ENCODE assay signal across 9 mouse cellular contexts in the genomic region with DNA sequence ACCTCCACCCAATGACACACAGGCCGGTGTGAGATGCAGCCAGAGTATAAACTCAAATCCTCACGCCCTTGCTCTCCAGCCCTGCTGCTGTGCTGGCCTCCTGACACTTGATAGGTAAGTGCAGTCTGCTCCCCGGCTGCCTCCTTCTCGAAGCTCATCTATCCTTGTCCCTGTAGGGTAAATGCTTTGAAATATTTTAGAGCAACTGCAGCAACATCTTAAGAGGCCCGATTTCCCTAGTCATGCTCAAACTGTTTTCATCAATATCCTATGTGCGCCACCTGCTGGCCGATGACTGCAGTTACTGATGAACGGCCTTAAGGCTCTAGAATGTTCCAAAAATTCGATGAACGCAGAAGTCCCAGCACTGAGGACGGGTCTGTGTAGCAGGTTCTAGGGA. TPM values are rescaled to one million over a fixed set of nuclear protein-coding genes. Genes with fewer than 3 reads are reported as not detected.
DNase-seq lines count a peak whose midpoint lies in the region; ATAC-seq and TF ChIP-seq lines count a peak whose summit lies in the region.
"Had no signal": no experiment of that assay in that cellular context is flagged by ENCODE, and none has a peak within 500 bp of the region (broad histone marks: within the 10 kb centered on the region; RNA-seq: fewer than 3 reads in every experiment).

No protein-coding gene starts in this region.

- in situ Hi-C loops in Patski (cut with MboI; ENCODE audit: low pct_unique_long_range_greater_than_20kb) = no loop called here

- no peaks in the 10 kb centered on the region for H3K27me3 ChIP-seq in Patski
- no peaks in the 10 kb centered on the region for H3K27me3 ChIP-seq in forebrain, embryonic 15.5 days
- H3K27me3 ChIP-seq in hindbrain, embryonic 14.5 days (ENCODE audit: control insufficient read depth, insufficient read depth, low read length) = no peaks in the 10 kb centered on the region
- H3K27me3 ChIP-seq: megakaryocyte, embryonic 14.5 days had no signal

- peak; percentile 95 for TF ChIP-seq CTCF in Patski (IDR thresholded peaks at IDR 0.05)

- ATAC-seq in Patski = peak; percentile 69
- ATAC-seq in forebrain, embryonic 15.5 days (replicated peaks) = peak; percentile 65
- peak; percentile 72 for ATAC-seq in hindbrain, embryonic 14.5 days (ENCODE audit: low FRiP score)

- POLR2A ChIA-PET in Patski (lab: Charles Lee) = interaction anchor here (2.1 kb wide), 1 partner anchor 278 kb away, joined by 6 read pairs; no protein-coding TSS in a partner anchor

- H3K27ac ChIP-seq in forebrain, embryonic 15.5 days (replicated peaks) = no peak overlapping the region
- no peak overlapping the region for H3K27ac ChIP-seq in hindbrain, embryonic 14.5 days

- H3K4me1 ChIP-seq in forebrain, embryonic 15.5 days = no peaks in the 10 kb centered on the region
- no peaks in the 10 kb centered on the region for H3K4me1 ChIP-seq in hindbrain, embryonic 14.5 days (replicated peaks; ENCODE audit: control insufficient read depth, insufficient read depth, low read length)

- H3K9ac ChIP-seq in forebrain, embryonic 15.5 days (replicated peaks) = no peak overlapping the region
- no peak overlapping the region for H3K9ac ChIP-seq in hindbrain, embryonic 14.5 days

- H3K36me3 ChIP-seq in forebrain, embryonic 15.5 days = no peaks in the 10 kb centered on the region
- H3K36me3 ChIP-seq in hindbrain, embryonic 14.5 days (replicated peaks; ENCODE audit: control insufficient read depth, insufficient read depth) = no peaks in the 10 kb centered on the region

- CTCF ChIA-PET in Patski (lab: Charles Lee) = interaction anchor here (0.6 to 4.0 kb wide), 6 partner anchors 27 to 502 kb away, joined by 3 to 24 read pairs (median 6); a partner anchor contains a TSS

- WGBS in forebrain, embryonic 15.5 days = 39% methylated on average over 11 of the region's 11 CpGs
- 41% methylated on average over 11 of the region's 11 CpGs for whole genome bisulfite sequencing in hindbrain, embryonic 14.5 days

- no peaks in the 10 kb centered on the region for H3K9me3 ChIP-seq in forebrain, embryonic 15.5 days
- no peaks in the 10 kb centered on the region for H3K9me3 ChIP-seq in hindbrain, embryonic 14.5 days (ENCODE audit: control insufficient read depth, low read length)
- H3K9me3 ChIP-seq: megakaryocyte, embryonic 14.5 days had no signal

- DNase-seq in Patski (ENCODE audit: low read depth, low spot score) = peak; percentile 27
- DNase-seq in cerebellum, adult 11 months = peak; percentile 64
- DNase-seq in hindbrain, embryonic 14.5 days (ENCODE audit: low spot score) = peak; percentile 88
- peak; percentile 85 to 88 for DNase-seq in layer of hippocampus, postnatal 10 days (ENCODE audit: low spot score in 2 of 2)
- DNase-seq in lung, postnatal 36 days = peak; percentile 77
- peak; percentile 80 to 86 for DNase-seq in right cerebral cortex, adult 2 months (ENCODE audit: low spot score in 2 of 2)
- peak; percentile 60 to 82 for DNase-seq in urinary bladder, postnatal 4 days (ENCODE audit: low spot score in 2 of 2)

- H3K4me3 ChIP-seq in forebrain, embryonic 15.5 days = no peak overlapping the region
- no peak overlapping the region for H3K4me3 ChIP-seq in hindbrain, embryonic 14.5 days (replicated peaks; ENCODE audit: low read length)
- H3K4me3 ChIP-seq: megakaryocyte, embryonic 14.5 days had no signal

- H3K4me2 ChIP-seq in forebrain, embryonic 15.5 days (replicated peaks) = no peak overlapping the region
- no peak overlapping the region for H3K4me2 ChIP-seq in hindbrain, embryonic 14.5 days (replicated peaks)

RNA-seq across cellular contexts. Expression of a gene that starts 58.1 kb away (rescaled TPM):
- polyA plus RNA-seq in Patski (2021) = not detected
- not detected in 2 replicates for polyA plus RNA-seq in forebrain, embryonic 15.5 days (2015; fragmentation: Nextera tagmentation; extraction: Ambion mirVana)
- not detected in 2 replicates for polyA plus RNA-seq in hindbrain, embryonic 14.5 days (2014; fragmentation: Nextera tagmentation; extraction: Ambion mirVana)
- not detected for total RNA-seq in layer of hippocampus, postnatal 10 days (2021)

Comparison
In these comparisons a context has a peak if more than half of its experiments do, and no peak if none do; other contexts are left out.
1. DNase-seq: peak in every context shown above with its lines; median percentile 88 in hindbrain, embryonic 14.5 days; 86 in layer of hippocampus, postnatal 10 days; 83 in right cerebral cortex, adult 2 months; 77 in lung, postnatal 36 days; 71 in urinary bladder, postnatal 4 days; 64 in cerebellum, adult 11 months; 27 in Patski.